Mouse (Mus musculus) layer of hippocampus, adult 2 months (tissue): ENCODE data around the gene Cpxcr1. TPM values are rescaled to one million over a fixed set of nuclear protein-coding genes. Genes with fewer than 3 reads are reported as not detected.

Experiments
- DNase-seq, 2 experiments: peaks; one replicate each; pipeline ENCODE4 v3.0.0; 2022; ENCODE audit warnings: low spot score in 2 of 2
- H3K27ac ChIP-seq: fragments of 200-600 bp; 2 replicates; pipeline ENCODE4 v1.8.1; 2022
- H3K4me3 ChIP-seq: fragments of 200-600 bp; 2 replicates; pipeline ENCODE4 v1.8.1; 2022; ENCODE audit warnings: mild to moderate bottlenecking
- CTCF ChIP-seq: fragments of 200-600 bp; conservative IDR thresholded peaks from 2 replicates; pipeline ENCODE4 v1.8.1; 2022; ENCODE audit warnings: antibody characterized with exemption, mild to moderate bottlenecking, moderate library complexity
- long read RNA-seq, 2 experiments: library from polyadenylated mRNA; stranded (forward); transcript quantifications; one replicate each; pipeline ENCODE4 v2.0.0; 2021; ENCODE audit warnings: borderline mapping rate in 2 of 2
- total RNA-seq, 2 experiments: library from RNA; stranded (reverse); gene quantifications; 2 replicates each; pipeline ENCODE4 v1.2.3; 2021

Cpxcr1 gene
- not detected for total RNA-seq
- long read RNA-seq, experiment 1 = 0 reads
- long read RNA-seq, experiment 2 = 0 reads

DNA sequence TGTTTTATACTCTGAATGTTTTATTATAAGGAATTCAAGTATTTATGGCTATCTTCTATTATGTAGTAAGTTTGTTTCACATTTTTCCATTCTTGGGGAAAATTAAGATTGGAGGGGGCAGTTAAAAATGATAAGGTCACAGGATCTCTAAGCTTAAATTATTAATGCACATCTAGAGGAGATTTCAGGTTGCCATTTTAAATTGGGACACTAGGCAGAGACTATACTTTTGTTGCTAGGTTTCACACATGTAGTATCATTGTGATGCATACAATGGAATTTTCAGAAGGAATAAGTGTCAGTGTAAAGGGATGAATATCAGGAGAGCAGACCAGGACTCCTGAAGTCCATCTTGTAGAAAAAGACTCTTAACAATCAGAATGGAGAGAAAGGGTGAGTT lies at the start of gene Cpxcr1:
Cpxcr1 (plus strand) TSS at position 301 of the 400 bp plus-strand sequence.
- no peak within 1 kb of the TSS for H3K4me3 ChIP-seq
- no peak for TF ChIP-seq CTCF
- no peak within 1 kb of the TSS for H3K27ac ChIP-seq
- DNase-seq = no peak

Other genes starting within 250 kb of the Cpxcr1 start
- gene H2afb2, start 232.2 kb downstream of the Cpxcr1 start, total RNA-seq = not detected